Mouse (Mus musculus): ENCODE measurements at regions not wholly inside any gene's neighbourhood (a gene's known extent, or its start where the extent isn't known, plus 50 kb on each side); places are given as distances from the start of the nearest gene placed in this dataset.

- Histone ChIP-seq H3K9ac (ENCODE audit: low read length) (no peak overlapping the region), H3K27me3 (ENCODE audit: control insufficient read depth, insufficient read depth, low read length) (no peaks in the 10 kb centered on the region), H3K4me3 (ENCODE audit: low read depth, low read length) (no peak overlapping the region), H3K4me2 (ENCODE audit: low read depth) (no peak overlapping the region), H3K36me3 (ENCODE audit: control insufficient read depth, insufficient read depth, low read length) (no peaks in the 10 kb centered on the region), H3K9me3 (ENCODE audit: control insufficient read depth, low read length) (no peaks in the 10 kb centered on the region), H3K27ac (ENCODE audit: low read depth, low read length) (no peak overlapping the region), H3K4me1 (ENCODE audit: control insufficient read depth, insufficient read depth, low read length) (no peaks in the 10 kb centered on the region)
- DNase-seq (ENCODE audit: low spot score) (no peak), ATAC-seq (ENCODE audit: insufficient read depth, low FRiP score, low TSS enrichment) (no peak)
- WGBS = 78% methylated on average over 7 of the region's 7 CpGs
Observed at GRCm38 (mm10) chr2:117440801-117441281, 98.0 kb upstream of the Rasgrp1 start.

GRCm38 (mm10) chr2:117442862-117443261, 100.1 kb upstream of the Rasgrp1 start:
- H3K27me3 ChIP-seq (ENCODE audit: control insufficient read depth, insufficient read depth, low read length) = no peaks in the 10 kb centered on the region
- H3K27ac ChIP-seq (ENCODE audit: low read depth, low read length) = no peak overlapping the region
- no peak overlapping the region for H3K4me2 ChIP-seq (ENCODE audit: low read depth)
- no peaks in the 10 kb centered on the region for H3K36me3 ChIP-seq (ENCODE audit: control insufficient read depth, insufficient read depth, low read length)
- H3K4me3 ChIP-seq (ENCODE audit: low read depth, low read length) = no peak overlapping the region
- DNase-seq (ENCODE audit: low spot score) (no peak), ATAC-seq (ENCODE audit: insufficient read depth, low FRiP score, low TSS enrichment) (no peak)
- no peak overlapping the region for H3K9ac ChIP-seq (ENCODE audit: low read length)
- H3K4me1 ChIP-seq (ENCODE audit: control insufficient read depth, insufficient read depth, low read length) = no peaks in the 10 kb centered on the region
- no peaks in the 10 kb centered on the region for H3K9me3 ChIP-seq (ENCODE audit: control insufficient read depth, low read length)
- WGBS = 82% methylated on average over 4 of the region's 4 CpGs

- no peaks in the 10 kb centered on the region for H3K4me1 ChIP-seq (ENCODE audit: control insufficient read depth, insufficient read depth, low read length)
- 34% methylated on average over 5 of the region's 5 CpGs for WGBS
- no peak for ATAC-seq (ENCODE audit: insufficient read depth, low FRiP score, low TSS enrichment)
Observed at GRCm38 (mm10) chr2:117444671-117445070, 101.9 kb upstream of the Rasgrp1 start.

GRCm38 (mm10) chr2:117446876-117447275, 104.1 kb upstream of the Rasgrp1 start:
- Histone ChIP-seq H3K9me3 (ENCODE audit: control insufficient read depth, low read length) (no peaks in the 10 kb centered on the region), H3K9ac (ENCODE audit: low read length) (no peak overlapping the region), H3K4me1 (ENCODE audit: control insufficient read depth, insufficient read depth, low read length) (no peaks in the 10 kb centered on the region), H3K4me3 (ENCODE audit: low read depth, low read length) (no peak overlapping the region), H3K27me3 (ENCODE audit: control insufficient read depth, insufficient read depth, low read length) (no peaks in the 10 kb centered on the region), H3K27ac (ENCODE audit: low read depth, low read length) (no peak overlapping the region), H3K36me3 (ENCODE audit: control insufficient read depth, insufficient read depth, low read length) (no peaks in the 10 kb centered on the region), H3K4me2 (ENCODE audit: low read depth) (no peak overlapping the region)
- WGBS = 86% methylated on average over 4 of the region's 4 CpGs
- ATAC-seq (ENCODE audit: insufficient read depth, low FRiP score, low TSS enrichment) = no peak
- no peak for DNase-seq (ENCODE audit: low spot score)

More at GRCm38 (mm10) chr2:117444671-117445070, 101.9 kb upstream of the Rasgrp1 start:
- H3K36me3 ChIP-seq (ENCODE audit: control insufficient read depth, insufficient read depth, low read length) = no peaks in the 10 kb centered on the region
- H3K27ac ChIP-seq (ENCODE audit: low read depth, low read length) = no peak overlapping the region
- DNase-seq (ENCODE audit: low spot score) = peak; percentile 33
- no peaks in the 10 kb centered on the region for H3K9me3 ChIP-seq (ENCODE audit: control insufficient read depth, low read length)
- no peak overlapping the region for H3K9ac ChIP-seq (ENCODE audit: low read length)
- no peaks in the 10 kb centered on the region for H3K27me3 ChIP-seq (ENCODE audit: control insufficient read depth, insufficient read depth, low read length)
- no peak overlapping the region for H3K4me3 ChIP-seq (ENCODE audit: low read depth, low read length)
- no peak overlapping the region for H3K4me2 ChIP-seq (ENCODE audit: low read depth)

- ATAC-seq (ENCODE audit: insufficient read depth, low FRiP score, low TSS enrichment) = no peak
- H3K4me1 ChIP-seq (ENCODE audit: control insufficient read depth, insufficient read depth, low read length) = no peaks in the 10 kb centered on the region
- WGBS = 72% methylated on average over 7 of the region's 7 CpGs
- H3K4me2 ChIP-seq (ENCODE audit: low read depth) = no peak overlapping the region
- H3K4me3 ChIP-seq (ENCODE audit: low read depth, low read length) = no peak overlapping the region
- DNase-seq (ENCODE audit: low spot score) = no peak
- H3K9ac ChIP-seq (ENCODE audit: low read length) = no peak overlapping the region
- no peak overlapping the region for H3K27ac ChIP-seq (ENCODE audit: low read depth, low read length)
- no peaks in the 10 kb centered on the region for H3K27me3 ChIP-seq (ENCODE audit: control insufficient read depth, insufficient read depth, low read length)
- no peaks in the 10 kb centered on the region for H3K9me3 ChIP-seq (ENCODE audit: control insufficient read depth, low read length)
- no peaks in the 10 kb centered on the region for H3K36me3 ChIP-seq (ENCODE audit: control insufficient read depth, insufficient read depth, low read length)
Observed at GRCm38 (mm10) chr2:117450172-117450865, 107.5 kb upstream of the Rasgrp1 start.

- H3K4me2 ChIP-seq (ENCODE audit: low read depth) = no peak overlapping the region
- no peak overlapping the region for H3K4me3 ChIP-seq (ENCODE audit: low read depth, low read length)
- no peaks in the 10 kb centered on the region for H3K36me3 ChIP-seq (ENCODE audit: control insufficient read depth, insufficient read depth, low read length)
- ATAC-seq (ENCODE audit: insufficient read depth, low FRiP score, low TSS enrichment) (no peak), DNase-seq (ENCODE audit: low spot score) (no peak)
- no peaks in the 10 kb centered on the region for H3K27me3 ChIP-seq (ENCODE audit: control insufficient read depth, insufficient read depth, low read length)
- no peaks in the 10 kb centered on the region for H3K4me1 ChIP-seq (ENCODE audit: control insufficient read depth, insufficient read depth, low read length)
- no peak overlapping the region for H3K27ac ChIP-seq (ENCODE audit: low read depth, low read length)
- H3K9me3 ChIP-seq (ENCODE audit: control insufficient read depth, low read length) = no peaks in the 10 kb centered on the region
- H3K9ac ChIP-seq (ENCODE audit: low read length) = no peak overlapping the region
- 85% methylated on average over 5 of the region's 5 CpGs for WGBS
Observed at GRCm38 (mm10) chr2:117451818-117452217, 109.0 kb upstream of the Rasgrp1 start.

GRCm38 (mm10) chr2:117455021-117455739, 112.4 kb upstream of the Rasgrp1 start:
- Histone ChIP-seq H3K27ac (ENCODE audit: low read depth, low read length) (no peak overlapping the region), H3K4me3 (ENCODE audit: low read depth, low read length) (no peak overlapping the region), H3K9ac (ENCODE audit: low read length) (no peak overlapping the region), H3K4me2 (ENCODE audit: low read depth) (no peak overlapping the region), H3K9me3 (ENCODE audit: control insufficient read depth, low read length) (no peaks in the 10 kb centered on the region), H3K4me1 (ENCODE audit: control insufficient read depth, insufficient read depth, low read length) (no peaks in the 10 kb centered on the region), H3K36me3 (ENCODE audit: control insufficient read depth, insufficient read depth, low read length) (no peaks in the 10 kb centered on the region), H3K27me3 (ENCODE audit: control insufficient read depth, insufficient read depth, low read length) (no peaks in the 10 kb centered on the region)
- WGBS = 82% methylated on average over 4 of the region's 4 CpGs
- ATAC-seq (ENCODE audit: insufficient read depth, low FRiP score, low TSS enrichment) = peak; percentile 14; the same call in 1 of the 2 replicates
- DNase-seq (ENCODE audit: low spot score) = no peak

GRCm38 (mm10) chr2:117455740-117456455, 113.1 kb upstream of the Rasgrp1 start:
- Histone ChIP-seq H3K9me3 (ENCODE audit: control insufficient read depth, low read length) (no peaks in the 10 kb centered on the region), H3K36me3 (ENCODE audit: control insufficient read depth, insufficient read depth, low read length) (no peaks in the 10 kb centered on the region), H3K4me2 (ENCODE audit: low read depth) (no peak overlapping the region), H3K4me3 (ENCODE audit: low read depth, low read length) (no peak overlapping the region), H3K4me1 (ENCODE audit: control insufficient read depth, insufficient read depth, low read length) (no peaks in the 10 kb centered on the region), H3K27me3 (ENCODE audit: control insufficient read depth, insufficient read depth, low read length) (no peaks in the 10 kb centered on the region), H3K27ac (ENCODE audit: low read depth, low read length) (no peak overlapping the region), H3K9ac (ENCODE audit: low read length) (no peak overlapping the region)
- DNase-seq (ENCODE audit: low spot score) = no peak
- peak; percentile 61 for ATAC-seq (ENCODE audit: insufficient read depth, low FRiP score, low TSS enrichment)
- WGBS = 64% methylated on average over 7 of the region's 7 CpGs
